Mouse (Mus musculus): ENCODE results near the gene Duxbl2. TPM values are rescaled to one million over a fixed set of nuclear protein-coding genes. Genes with fewer than 3 reads are reported as not detected.

Gene Duxbl2
- not detected in 2 replicates for polyA plus RNA-seq (2012)

DNA sequence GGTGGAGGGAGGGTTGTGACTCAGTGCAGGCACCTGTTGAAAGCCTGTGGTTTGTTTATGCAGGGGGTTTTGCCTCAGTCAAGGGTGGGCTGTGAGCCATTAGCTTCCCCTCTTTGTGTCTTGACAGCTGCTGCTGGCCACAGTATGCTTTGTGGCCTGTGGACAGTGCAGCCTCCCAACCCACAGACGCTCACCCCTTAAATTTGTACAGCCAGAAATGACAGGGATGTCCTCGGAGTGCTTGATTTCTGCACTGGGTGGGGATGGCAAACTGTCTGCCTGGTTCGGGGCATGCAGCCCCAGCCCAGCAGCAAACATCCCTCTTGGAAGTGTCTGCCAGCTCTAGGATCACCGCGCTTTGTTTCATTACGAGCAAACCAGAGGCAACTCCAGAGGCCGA lies at the start of gene Duxbl2:
Duxbl2 (plus strand) TSS at position 200 of the 400 bp plus-strand sequence.

GRCm38 (mm10) chr14:26081216-26081615 lies 36.9 kb upstream of the Duxbl2 start, which contains the start of gene Cphx2:
Gene Cphx2 (plus strand): TSS chr14:26081516.

DNA sequence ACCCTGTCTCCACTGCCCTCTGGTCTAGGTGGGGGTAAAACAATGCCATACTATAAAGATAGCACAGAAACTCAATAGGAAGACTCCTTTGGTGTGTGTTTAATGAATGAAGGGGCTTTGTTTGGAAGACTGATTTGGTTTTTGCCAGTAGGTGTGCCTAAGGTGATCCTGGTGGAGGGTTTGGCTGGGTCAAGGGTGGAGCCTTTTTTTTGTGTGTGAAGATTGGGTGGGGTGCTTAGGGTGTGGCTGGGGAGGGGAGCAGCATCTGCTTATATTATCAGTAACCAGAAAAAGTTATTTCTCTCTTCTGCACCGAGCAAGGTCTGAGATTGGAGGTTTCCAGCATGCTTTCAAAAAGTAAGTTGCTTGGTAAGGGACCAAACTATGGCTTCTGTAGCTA lies 36.2 kb upstream of the Duxbl2 start, which contains the start of gene Cphx3:
Cphx3 (plus strand) TSS at position 301 of the 400 bp plus-strand sequence.

Other genes starting within 250 kb of the Duxbl2 start
- not detected in 2 replicates for gene Plac9a, start 215.2 kb upstream of the Duxbl2 start, polyA plus RNA-seq (2012)
- gene Tmem254a, start 190.7 kb upstream of the Duxbl2 start, polyA plus RNA-seq (2012): 1.9 and 5.7 TPM in 2 replicates
- gene Cphx1, start 180.0 kb upstream of the Duxbl2 start, polyA plus RNA-seq (2012): not detected in 2 replicates
- not detected in 2 replicates for gene Duxbl1, start 139.8 kb upstream of the Duxbl2 start, polyA plus RNA-seq (2012)
- 0.55 TPM in 1 of 2 replicates, not detected in the other for gene Gm9780, start 75.6 kb upstream of the Duxbl2 start, polyA plus RNA-seq (2012)
- gene Tmem254c, start 51.0 kb upstream of the Duxbl2 start, polyA plus RNA-seq (2012): 20.9 TPM in 2 replicates
- gene Cphx2, start 36.8 kb upstream of the Duxbl2 start, polyA plus RNA-seq (2012): not detected in 2 replicates
- not detected in 2 replicates for gene Cphx3, start 36.1 kb upstream of the Duxbl2 start, polyA plus RNA-seq (2012)
- gene Plac9b, start 64.1 kb downstream of the Duxbl2 start, polyA plus RNA-seq (2012): not detected in 2 replicates
- gene Tmem254b, start 88.7 kb downstream of the Duxbl2 start, polyA plus RNA-seq (2012): 3.2 and 4.6 TPM in 2 replicates
- not detected in 2 replicates for gene Duxbl3, start 139.6 kb downstream of the Duxbl2 start, polyA plus RNA-seq (2012)